Mouse (Mus musculus): Measurements from ENCODE around the gene Dlx4. TPM values are rescaled to one million over a fixed set of nuclear protein-coding genes. Genes with fewer than 3 reads are reported as not detected.

Dlx4 gene
- polyA plus RNA-seq, 1 experiment from 2014 or later = not detected

DNA sequence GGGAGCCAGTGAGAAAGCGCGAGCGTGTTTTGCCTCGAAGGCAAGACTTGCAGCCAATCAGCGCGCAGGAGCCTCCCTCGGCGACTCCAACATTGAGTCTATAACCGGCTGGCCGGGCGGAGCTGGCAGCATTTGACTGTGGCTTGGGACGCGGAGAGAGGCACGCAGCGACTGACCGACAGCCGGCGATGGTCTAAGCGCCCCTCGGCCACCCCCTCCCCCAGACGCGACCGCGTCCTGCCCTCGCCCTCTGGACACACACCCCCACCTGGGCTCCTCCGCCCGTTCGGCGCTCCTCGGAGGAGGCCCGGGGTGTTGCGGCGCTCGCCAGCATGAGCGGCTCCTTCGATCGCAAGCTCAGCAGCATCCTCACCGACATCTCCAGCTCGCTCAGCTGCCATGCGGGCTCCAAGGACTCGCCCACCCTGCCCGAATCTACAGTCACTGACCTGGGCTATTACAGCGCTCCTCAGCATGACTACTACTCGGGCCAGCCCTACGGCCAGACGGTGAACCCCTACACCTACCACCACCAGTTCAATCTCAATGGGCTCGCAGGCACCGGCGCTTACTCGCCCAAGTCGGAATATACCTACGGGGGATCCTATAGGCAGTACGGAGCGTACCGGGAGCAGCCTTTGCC lies 26.0 kb downstream of the Dlx4 start, which contains the start of gene Dlx3:
Dlx3 (plus strand) TSS at position 130 of the 643 bp plus-strand sequence.
- Histone ChIP-seq H3K9me3 (ENCODE audit: control insufficient read depth, low read length) (no peaks in the 10 kb centered on the region), H3K27me3 (ENCODE audit: control insufficient read depth, insufficient read depth, low read length) (peaks cover 62% of the 10 kb centered on the region), H3K27ac (ENCODE audit: low read depth, low read length) (no peak within 1 kb of the TSS), H3K36me3 (ENCODE audit: control insufficient read depth, insufficient read depth, low read length) (no peaks in the 10 kb centered on the region), H3K4me1 (replicated peaks; ENCODE audit: control insufficient read depth, insufficient read depth, low read length) (peaks cover 6% of the 10 kb centered on the region), H3K4me3 (ENCODE audit: low read depth, low read length) (peak within 1 kb of the TSS; percentile 40), H3K9ac (ENCODE audit: low read depth, low read length) (peak within 1 kb of the TSS; percentile 31; the same call in 1 of the 2 replicates), H3K4me2 (replicated peaks; ENCODE audit: low read depth, low read length) (peak within 1 kb of the TSS; percentile 72)
- DNase-seq (ENCODE audit: low spot score) (peak; percentile 78), ATAC-seq (ENCODE audit: low FRiP score) (peak; percentile 66)
- 1% methylated on average over 40 of the region's 55 CpGs for WGBS

DNA sequence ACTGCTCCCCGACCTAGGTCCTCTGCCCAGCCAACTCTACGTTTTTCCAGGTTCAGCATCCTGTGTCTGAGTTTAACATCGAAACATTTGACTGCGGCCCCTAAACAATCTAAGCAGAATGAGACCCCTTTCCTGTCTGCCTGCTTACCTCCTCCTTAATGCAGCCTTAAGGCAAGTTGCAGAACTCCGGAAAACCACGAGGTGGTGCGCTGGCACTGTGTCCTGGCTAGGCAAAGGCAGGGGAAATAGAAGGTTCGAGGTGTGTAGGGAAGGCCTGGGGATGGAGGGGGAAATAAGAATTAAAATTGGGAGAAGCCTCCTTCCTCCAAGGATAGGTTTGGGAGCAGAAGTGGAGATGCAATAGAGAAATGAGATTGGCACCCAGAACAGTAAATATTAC lies 27.6 kb downstream of the Dlx4 start:
- DNase-seq (ENCODE audit: low spot score) (peak; percentile 84), ATAC-seq (ENCODE audit: low FRiP score) (no peak)
- no peak overlapping the region for H3K4me2 ChIP-seq (replicated peaks; ENCODE audit: low read depth, low read length)
- H3K27me3 ChIP-seq (ENCODE audit: control insufficient read depth, insufficient read depth, low read length) = peaks cover 50% of the 10 kb centered on the region
- no peaks in the 10 kb centered on the region for H3K9me3 ChIP-seq (ENCODE audit: control insufficient read depth, low read length)
- peaks cover 6% of the 10 kb centered on the region for H3K4me1 ChIP-seq (replicated peaks; ENCODE audit: control insufficient read depth, insufficient read depth, low read length)
- 4% methylated on average over 8 of the region's 8 CpGs for WGBS
- no peak overlapping the region for H3K4me3 ChIP-seq (ENCODE audit: low read depth, low read length)
- H3K9ac ChIP-seq (ENCODE audit: low read depth, low read length) = no peak overlapping the region
- no peak overlapping the region for H3K27ac ChIP-seq (ENCODE audit: low read depth, low read length)
- H3K36me3 ChIP-seq (ENCODE audit: control insufficient read depth, insufficient read depth, low read length) = no peaks in the 10 kb centered on the region

DNA sequence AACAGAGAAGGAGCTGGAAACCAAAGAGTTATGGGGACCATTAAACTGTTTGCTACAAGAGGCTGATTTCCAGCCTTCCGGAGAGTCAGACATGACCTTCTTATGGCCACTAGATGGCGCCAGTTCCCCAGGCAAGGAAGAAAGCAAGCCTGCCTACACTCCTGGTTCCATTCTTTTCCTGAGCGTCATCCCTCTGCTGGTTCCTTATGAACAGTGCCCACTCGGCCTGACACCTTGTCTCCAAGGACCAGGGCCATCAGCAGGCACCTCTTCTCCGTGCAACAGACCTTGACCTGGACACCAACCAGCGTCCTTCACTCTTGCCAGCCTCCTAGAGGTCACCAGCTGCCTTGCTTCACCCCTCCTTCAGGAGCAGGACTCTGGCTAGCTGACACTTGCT lies 29.0 kb downstream of the Dlx4 start:
- Histone ChIP-seq H3K4me1 (replicated peaks; ENCODE audit: control insufficient read depth, insufficient read depth, low read length) (peaks cover 6% of the 10 kb centered on the region), H3K4me3 (ENCODE audit: low read depth, low read length) (no peak overlapping the region), H3K9ac (ENCODE audit: low read depth, low read length) (no peak overlapping the region), H3K27ac (ENCODE audit: low read depth, low read length) (no peak overlapping the region), H3K36me3 (ENCODE audit: control insufficient read depth, insufficient read depth, low read length) (no peaks in the 10 kb centered on the region), H3K4me2 (replicated peaks; ENCODE audit: low read depth, low read length) (no peak overlapping the region), H3K27me3 (ENCODE audit: control insufficient read depth, insufficient read depth, low read length) (peaks cover 35% of the 10 kb centered on the region), H3K9me3 (ENCODE audit: control insufficient read depth, low read length) (no peaks in the 10 kb centered on the region)
- 2% methylated on average over 6 of the region's 6 CpGs for WGBS
- ATAC-seq (ENCODE audit: low FRiP score) = peak; percentile 45; the same call in 1 of the 2 replicates
- peak; percentile 86 for DNase-seq (ENCODE audit: low spot score)

DNA sequence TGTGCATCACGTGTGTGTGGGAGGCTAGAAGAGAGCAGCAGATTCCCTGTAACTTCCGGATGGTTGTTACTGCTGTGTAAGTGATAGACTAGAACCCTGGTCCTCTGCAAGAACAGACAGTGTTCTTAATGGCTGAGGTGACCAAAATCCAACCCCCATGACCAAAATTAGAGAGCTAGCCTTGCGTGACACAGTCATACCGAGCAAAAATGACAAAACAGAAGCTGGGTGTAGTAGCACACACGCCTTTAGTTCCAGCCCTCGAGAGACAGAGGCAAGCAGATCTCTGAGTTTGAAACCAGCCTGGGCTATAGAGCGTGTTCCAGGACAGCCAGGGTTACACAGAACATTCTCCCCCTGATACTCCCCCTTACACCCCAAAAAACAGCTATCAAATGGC lies 36.0 kb downstream of the Dlx4 start:
- H3K4me2 ChIP-seq (replicated peaks; ENCODE audit: low read depth, low read length) = no peak overlapping the region
- DNase-seq (ENCODE audit: low spot score) (no peak), ATAC-seq (ENCODE audit: low FRiP score) (no peak)
- WGBS = 82% methylated on average over 7 of the region's 7 CpGs
- H3K36me3 ChIP-seq (ENCODE audit: control insufficient read depth, insufficient read depth, low read length) = no peaks in the 10 kb centered on the region
- H3K4me1 ChIP-seq (replicated peaks; ENCODE audit: control insufficient read depth, insufficient read depth, low read length) = no peaks in the 10 kb centered on the region; the same call in 1 of the 2 replicates
- H3K9ac ChIP-seq (ENCODE audit: low read depth, low read length) = no peak overlapping the region
- no peaks in the 10 kb centered on the region; the same call in 1 of the 2 replicates for H3K27me3 ChIP-seq (ENCODE audit: control insufficient read depth, insufficient read depth, low read length)
- H3K4me3 ChIP-seq (ENCODE audit: low read depth, low read length) = no peak overlapping the region
- no peaks in the 10 kb centered on the region for H3K9me3 ChIP-seq (ENCODE audit: control insufficient read depth, low read length)
- no peak overlapping the region for H3K27ac ChIP-seq (ENCODE audit: low read depth, low read length)

DNA sequence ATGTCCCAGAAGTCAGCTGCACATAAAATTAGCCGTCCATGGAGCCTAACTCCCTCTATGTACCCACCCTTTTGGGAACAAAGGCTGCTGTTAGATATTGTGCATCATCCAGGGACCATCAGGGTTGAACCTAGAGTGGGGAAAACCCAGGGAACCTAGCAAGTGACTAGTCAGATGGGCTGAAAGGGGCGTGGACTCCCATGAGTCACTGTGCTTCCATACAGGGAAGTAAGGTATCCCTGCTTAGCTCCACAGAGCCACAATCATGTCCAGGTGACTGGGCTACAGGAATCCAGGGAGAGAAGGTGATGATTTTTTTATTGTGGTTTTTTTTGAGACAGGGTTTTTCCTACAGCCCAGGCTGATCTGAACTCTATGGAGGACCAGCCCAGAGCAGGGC lies 37.1 kb downstream of the Dlx4 start:
- Histone ChIP-seq H3K4me3 (ENCODE audit: low read depth, low read length) (no peak overlapping the region), H3K9ac (ENCODE audit: low read depth, low read length) (no peak overlapping the region), H3K9me3 (ENCODE audit: control insufficient read depth, low read length) (no peaks in the 10 kb centered on the region), H3K4me1 (replicated peaks; ENCODE audit: control insufficient read depth, insufficient read depth, low read length) (no peaks in the 10 kb centered on the region; the same call in 1 of the 2 replicates), H3K36me3 (ENCODE audit: control insufficient read depth, insufficient read depth, low read length) (no peaks in the 10 kb centered on the region), H3K4me2 (replicated peaks; ENCODE audit: low read depth, low read length) (no peak overlapping the region), H3K27me3 (ENCODE audit: control insufficient read depth, insufficient read depth, low read length) (no peaks in the 10 kb centered on the region; the same call in 1 of the 2 replicates), H3K27ac (ENCODE audit: low read depth, low read length) (no peak overlapping the region)
- WGBS = 81% methylated on average over 2 of the region's 2 CpGs
- DNase-seq (ENCODE audit: low spot score) = no peak
- ATAC-seq (ENCODE audit: low FRiP score) = no peak

DNA sequence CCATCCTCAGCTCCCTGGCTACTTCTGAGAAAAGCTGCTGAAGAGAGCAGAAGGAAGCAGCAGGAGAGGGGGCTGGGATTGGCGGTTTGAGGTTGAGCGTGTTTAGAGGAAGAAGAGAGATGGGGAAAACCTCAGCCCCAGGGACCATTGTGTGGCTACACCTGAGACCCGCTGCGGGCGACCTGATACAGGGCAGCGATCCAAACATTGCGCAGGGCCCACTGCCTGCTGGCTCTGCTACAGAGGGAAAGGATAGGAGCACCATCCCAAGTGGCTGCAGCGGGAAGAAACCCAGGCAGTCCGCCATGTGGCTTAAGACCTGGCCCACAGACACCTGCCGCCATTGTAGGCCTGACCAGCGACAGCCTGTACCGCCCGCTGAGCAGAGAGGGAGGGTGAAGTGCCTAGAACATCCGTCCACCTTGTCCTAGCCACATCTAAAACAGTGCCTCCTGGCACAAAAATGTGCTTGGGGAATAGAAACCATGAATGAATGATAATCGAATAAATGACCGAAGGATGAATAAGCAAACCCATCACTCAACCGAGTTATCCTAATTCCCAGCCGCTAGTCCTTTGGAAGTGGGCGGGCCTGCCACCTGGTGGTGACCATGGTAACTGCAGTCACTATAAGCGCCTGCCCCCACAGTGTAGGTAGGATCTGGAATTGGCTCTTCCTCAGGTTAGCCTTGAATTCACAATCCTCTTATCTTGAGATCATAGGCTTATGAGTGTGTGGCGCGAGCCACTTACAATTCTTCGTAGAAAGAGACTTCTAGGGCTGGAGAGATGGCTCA lies 39.4 kb downstream of the Dlx4 start:
- Histone ChIP-seq H3K36me3 (ENCODE audit: control insufficient read depth, insufficient read depth, low read length) (no peaks in the 10 kb centered on the region), H3K27ac (ENCODE audit: low read depth, low read length) (no peak overlapping the region), H3K27me3 (ENCODE audit: control insufficient read depth, insufficient read depth, low read length) (no peaks in the 10 kb centered on the region; the same call in 1 of the 2 replicates), H3K9me3 (ENCODE audit: control insufficient read depth, low read length) (no peaks in the 10 kb centered on the region), H3K4me1 (replicated peaks; ENCODE audit: control insufficient read depth, insufficient read depth, low read length) (no peaks in the 10 kb centered on the region; the same call in 1 of the 2 replicates), H3K9ac (ENCODE audit: low read depth, low read length) (no peak overlapping the region), H3K4me2 (replicated peaks; ENCODE audit: low read depth, low read length) (no peak overlapping the region), H3K4me3 (ENCODE audit: low read depth, low read length) (no peak overlapping the region)
- WGBS = 41% methylated on average over 23 of the region's 23 CpGs
- ATAC-seq (ENCODE audit: low FRiP score) (0 out of 2 replicates have a peak, but pooled peaks have one; percentile 40), DNase-seq (ENCODE audit: low spot score) (peak; percentile 87)

DNA sequence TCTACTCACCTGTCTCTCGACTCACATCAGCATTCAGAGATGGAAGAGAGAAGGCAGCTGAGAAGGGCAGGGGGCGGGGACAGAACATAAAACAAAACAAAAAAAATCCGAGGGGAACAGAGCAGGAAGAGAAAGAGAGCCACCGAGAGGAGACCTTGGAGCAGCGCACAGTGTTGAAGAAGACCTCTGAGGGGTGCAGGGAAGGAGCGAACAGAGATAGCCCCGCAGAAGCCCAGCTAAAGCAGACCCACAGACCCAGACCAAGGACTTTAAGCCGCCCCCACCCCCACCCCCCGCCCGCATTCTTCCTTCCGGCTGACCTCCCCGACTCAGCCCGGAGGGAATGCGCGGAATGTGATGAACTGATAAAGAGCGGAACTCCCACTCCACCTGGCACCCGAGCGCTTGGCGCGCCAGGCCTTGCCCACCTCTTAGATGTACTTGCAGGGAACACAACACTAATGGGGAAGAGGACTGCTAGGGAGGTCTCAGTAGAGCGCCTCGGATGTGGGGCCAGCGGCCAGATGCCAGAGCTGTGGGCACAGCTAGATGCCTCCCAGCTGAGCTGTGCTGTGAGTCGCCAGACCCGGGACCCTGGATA lies 40.7 kb downstream of the Dlx4 start:
- H3K9me3 ChIP-seq (ENCODE audit: control insufficient read depth, low read length) = no peaks in the 10 kb centered on the region
- no peaks in the 10 kb centered on the region for H3K36me3 ChIP-seq (ENCODE audit: control insufficient read depth, insufficient read depth, low read length)
- ATAC-seq (ENCODE audit: low FRiP score) = no peak
- no peaks in the 10 kb centered on the region; the same call in 1 of the 2 replicates for H3K27me3 ChIP-seq (ENCODE audit: control insufficient read depth, insufficient read depth, low read length)
- no peaks in the 10 kb centered on the region; the same call in 1 of the 2 replicates for H3K4me1 ChIP-seq (replicated peaks; ENCODE audit: control insufficient read depth, insufficient read depth, low read length)
- no peak overlapping the region for H3K4me3 ChIP-seq (ENCODE audit: low read depth, low read length)
- DNase-seq (ENCODE audit: low spot score) = no peak
- no peak overlapping the region for H3K9ac ChIP-seq (ENCODE audit: low read depth, low read length)
- H3K4me2 ChIP-seq (replicated peaks; ENCODE audit: low read depth, low read length) = peak overlapping the region; percentile 29
- WGBS = 4% methylated on average over 25 of the region's 25 CpGs
- H3K27ac ChIP-seq (ENCODE audit: low read depth, low read length) = no peak overlapping the region

DNA sequence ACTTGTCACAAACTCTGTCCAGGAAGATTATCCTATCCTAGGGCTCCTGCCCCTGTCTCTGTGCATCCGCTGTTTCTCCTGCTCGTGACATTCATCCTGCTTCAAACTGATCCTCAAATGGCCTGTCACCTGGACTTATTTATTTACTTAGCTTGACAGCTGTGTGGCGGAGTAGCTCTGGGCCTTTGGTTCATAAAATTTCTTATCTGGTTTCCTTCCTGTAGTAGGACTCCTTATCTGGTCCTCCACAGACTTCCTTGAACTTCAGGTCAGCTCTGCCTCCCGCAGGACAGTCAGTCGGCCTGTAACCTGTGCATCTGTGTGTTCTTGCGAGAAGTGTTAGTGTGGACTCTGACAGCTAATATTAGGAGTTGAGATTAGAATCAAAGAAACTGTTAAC lies 41.8 kb downstream of the Dlx4 start:
- no peak for ATAC-seq (ENCODE audit: low FRiP score)
- H3K4me2 ChIP-seq (replicated peaks; ENCODE audit: low read depth, low read length) = no peak overlapping the region
- 70% methylated on average over 6 of the region's 6 CpGs for WGBS

More for the DNA sequence above, 41.8 kb downstream of the Dlx4 start:
- DNase-seq (ENCODE audit: low spot score) = no peak
- no peaks in the 10 kb centered on the region for H3K9me3 ChIP-seq (ENCODE audit: control insufficient read depth, low read length)
- H3K27ac ChIP-seq (ENCODE audit: low read depth, low read length) = no peak overlapping the region
- no peak overlapping the region for H3K9ac ChIP-seq (ENCODE audit: low read depth, low read length)
- H3K36me3 ChIP-seq (ENCODE audit: control insufficient read depth, insufficient read depth, low read length) = no peaks in the 10 kb centered on the region
- H3K27me3 ChIP-seq (ENCODE audit: control insufficient read depth, insufficient read depth, low read length) = no peaks in the 10 kb centered on the region; the same call in 1 of the 2 replicates
- no peak overlapping the region for H3K4me3 ChIP-seq (ENCODE audit: low read depth, low read length)
- no peaks in the 10 kb centered on the region; the same call in 1 of the 2 replicates for H3K4me1 ChIP-seq (replicated peaks; ENCODE audit: control insufficient read depth, insufficient read depth, low read length)

Measured in hindbrain, embryonic 11.5 days (tissue).